Mouse (Mus musculus): ENCODE data around the gene Fam170b. TPM values are rescaled to one million over a fixed set of nuclear protein-coding genes. Genes with fewer than 3 reads are reported as not detected.

Fam170b gene
- polyA plus RNA-seq, 1 experiment from 2014 or later, result 0.09 TPM

DNA sequence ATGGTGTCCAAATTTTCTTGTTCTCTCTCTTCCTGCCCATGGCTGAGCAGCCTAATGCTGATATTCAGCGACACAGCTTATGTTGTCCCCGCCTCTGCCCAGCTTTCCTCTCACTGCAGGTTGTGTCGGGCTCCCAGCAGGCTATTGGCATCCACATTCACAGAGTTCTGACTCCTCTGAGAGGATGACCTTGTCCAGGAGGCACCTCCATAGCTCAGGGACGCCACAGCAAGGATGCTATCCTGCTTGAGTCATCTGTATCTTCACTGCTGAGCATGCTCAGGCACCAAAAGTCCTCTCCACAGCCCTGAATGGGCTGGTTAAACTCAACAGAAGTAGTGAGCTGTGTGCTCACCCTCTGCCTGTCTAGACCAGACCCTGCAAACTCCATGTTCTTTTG, 18.8 kb upstream of the Fam170b start:
- no peak overlapping the region for H3K4me3 ChIP-seq
- H3K27ac ChIP-seq, result no peak overlapping the region
- H3K27me3 ChIP-seq (ENCODE audit: insufficient read depth, poor library complexity, severe bottlenecking), result peaks cover 6% of the 10 kb centered on the region; the same call in 1 of the 2 replicates
- 58% methylated on average over 4 of the region's 4 CpGs for WGBS
- DNase-seq (ENCODE audit: low spot score), result no peak
- H3K4me1 ChIP-seq, result peaks cover 29% of the 10 kb centered on the region
- H3K36me3 ChIP-seq, result no peaks in the 10 kb centered on the region
- no peaks in the 10 kb centered on the region for H3K9me3 ChIP-seq

DNA sequence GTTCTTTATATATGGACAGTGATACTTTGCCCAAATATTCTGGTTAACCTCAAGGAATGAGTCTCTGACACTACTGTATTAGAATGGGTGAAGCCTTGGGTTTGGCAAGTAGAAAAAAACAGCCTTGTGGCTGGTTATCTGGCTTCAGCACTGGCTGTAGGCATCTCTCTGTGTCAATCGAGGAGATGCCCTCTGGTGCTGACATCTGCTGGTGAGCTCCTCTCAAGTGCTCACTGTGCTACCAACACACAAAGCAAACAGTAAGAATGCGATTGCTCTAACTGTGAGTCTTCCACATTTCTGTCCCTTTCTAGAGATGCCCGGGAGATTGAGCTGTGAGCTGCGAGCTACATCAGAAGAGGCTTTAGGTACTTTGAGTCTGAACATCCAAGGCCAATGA, 17.2 kb upstream of the Fam170b start:
- no peak overlapping the region for H3K27ac ChIP-seq

DNA sequence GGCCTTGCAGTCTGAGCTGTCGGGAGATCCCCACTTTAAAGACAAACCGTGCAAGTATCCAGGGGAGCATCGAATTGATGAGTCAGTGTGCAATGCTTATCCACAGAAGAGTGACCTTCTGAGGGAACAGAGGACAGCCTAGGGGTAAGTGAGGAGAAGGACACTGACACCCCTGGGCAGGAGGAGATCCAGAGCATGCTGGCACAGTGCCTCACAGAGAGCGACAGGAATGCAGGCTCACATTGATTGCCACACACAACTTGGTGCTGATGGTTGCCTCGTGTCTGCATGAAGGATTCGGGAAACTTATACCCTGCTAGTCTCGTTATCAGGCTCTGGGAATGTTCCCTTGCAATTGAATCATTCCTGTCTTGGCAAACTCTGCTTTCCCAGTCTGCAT, 16.5 kb upstream of the Fam170b start:
- peaks cover 4% of the 10 kb centered on the region; the same call in 1 of the 2 replicates for H3K27me3 ChIP-seq (ENCODE audit: insufficient read depth, poor library complexity, severe bottlenecking)
- no peak overlapping the region for H3K27ac ChIP-seq
- DNase-seq (ENCODE audit: low spot score), result no peak
- no peaks in the 10 kb centered on the region for H3K36me3 ChIP-seq
- no peaks in the 10 kb centered on the region for H3K9me3 ChIP-seq
- no peak overlapping the region for H3K4me3 ChIP-seq
- 46% methylated on average over 7 of the region's 7 CpGs for WGBS
- peaks cover 29% of the 10 kb centered on the region for H3K4me1 ChIP-seq

More for the DNA sequence above, 17.2 kb upstream of the Fam170b start:
- Histone ChIP-seq H3K4me3 (no peak overlapping the region), H3K9me3 (no peaks in the 10 kb centered on the region), H3K36me3 (no peaks in the 10 kb centered on the region), H3K4me1 (peaks cover 29% of the 10 kb centered on the region), H3K27me3 (ENCODE audit: insufficient read depth, poor library complexity, severe bottlenecking) (peaks cover 4% of the 10 kb centered on the region; the same call in 1 of the 2 replicates)
- WGBS, result 62% methylated on average over 4 of the region's 4 CpGs
- no peak for DNase-seq (ENCODE audit: low spot score)

DNA sequence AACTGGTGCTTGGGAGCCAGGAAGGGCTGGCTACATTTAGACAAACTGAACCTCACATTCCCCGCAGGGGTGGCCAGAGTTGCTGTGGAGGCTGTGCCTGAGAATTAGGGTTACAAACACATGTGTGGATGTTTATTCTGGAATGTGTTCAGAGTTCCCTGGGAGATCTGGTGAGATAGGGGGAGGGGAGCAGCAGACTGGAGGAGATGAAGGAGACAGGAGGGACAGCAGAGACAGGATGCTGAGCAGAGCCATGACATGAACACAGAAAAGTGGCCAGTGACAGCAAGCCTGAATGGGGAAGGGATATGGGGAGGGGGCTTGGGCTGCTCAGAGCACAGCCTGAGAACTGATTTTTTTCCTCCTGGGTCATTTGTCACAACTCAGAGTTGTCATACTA, 14.5 kb upstream of the Fam170b start:
- Histone ChIP-seq H3K4me3 (no peak overlapping the region), H3K4me1 (peaks cover 36% of the 10 kb centered on the region), H3K36me3 (no peaks in the 10 kb centered on the region), H3K9me3 (no peaks in the 10 kb centered on the region), H3K27me3 (ENCODE audit: insufficient read depth, poor library complexity, severe bottlenecking) (peaks cover 4% of the 10 kb centered on the region; the same call in 1 of the 2 replicates), H3K27ac (no peak overlapping the region)
- DNase-seq (ENCODE audit: low spot score), result no peak
- 55% methylated on average over 1 of the region's 1 CpGs for WGBS

DNA sequence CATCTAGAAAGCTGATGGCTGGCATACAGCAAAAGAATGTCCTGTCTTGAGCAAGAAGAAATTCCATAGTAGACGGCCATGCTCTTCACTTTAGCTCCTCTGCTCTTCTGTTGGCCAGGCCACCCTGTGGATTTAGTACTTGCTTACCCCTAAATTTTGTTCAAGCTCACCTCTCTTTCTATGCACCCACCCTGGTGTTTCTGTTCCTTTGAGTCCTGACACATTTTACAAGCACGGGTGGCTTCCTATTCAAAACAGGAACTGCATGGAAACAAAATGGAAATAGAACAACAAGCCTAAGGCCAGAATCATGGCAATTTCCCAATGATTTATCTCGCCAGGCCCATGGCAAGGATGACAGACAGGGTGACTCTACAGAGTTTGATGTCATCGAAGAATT, 10.9 kb upstream of the Fam170b start:
- Histone ChIP-seq H3K4me1 (peaks cover 39% of the 10 kb centered on the region), H3K27ac (no peak overlapping the region), H3K4me3 (no peak overlapping the region), H3K36me3 (no peaks in the 10 kb centered on the region), H3K9me3 (no peaks in the 10 kb centered on the region), H3K27me3 (ENCODE audit: insufficient read depth, poor library complexity, severe bottlenecking) (peaks cover 3% of the 10 kb centered on the region; the same call in 1 of the 2 replicates)
- WGBS, result 77% methylated on average over 4 of the region's 4 CpGs
- DNase-seq (ENCODE audit: low spot score), result no peak

DNA sequence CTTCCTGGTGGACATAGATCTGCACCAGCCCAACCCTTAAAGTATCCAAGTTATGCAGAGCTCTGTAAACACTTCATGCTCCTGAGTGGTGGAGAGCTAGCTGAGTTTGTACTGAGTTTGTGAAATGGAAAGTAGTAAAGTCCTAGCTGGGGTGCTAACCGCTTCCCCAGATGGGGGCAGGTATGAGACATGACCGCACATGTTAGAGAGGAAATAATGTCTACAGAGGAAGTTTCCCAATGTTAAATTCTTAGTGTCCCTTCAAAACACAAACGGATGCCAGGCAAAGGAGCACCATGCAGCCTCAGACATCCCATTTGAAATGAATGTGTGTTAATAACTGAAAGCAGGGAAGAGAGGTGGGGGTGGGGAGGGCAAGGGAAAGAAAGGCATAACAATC, 9.9 kb upstream of the Fam170b start:
- no peaks in the 10 kb centered on the region for H3K36me3 ChIP-seq
- H3K4me3 ChIP-seq, result no peak overlapping the region
- peaks cover 47% of the 10 kb centered on the region for H3K4me1 ChIP-seq
- 85% methylated on average over 3 of the region's 3 CpGs for WGBS
- H3K27ac ChIP-seq, result no peak overlapping the region
- peak; percentile 48 for DNase-seq (ENCODE audit: low spot score)
- H3K27me3 ChIP-seq (ENCODE audit: insufficient read depth, poor library complexity, severe bottlenecking), result no peaks in the 10 kb centered on the region
- no peaks in the 10 kb centered on the region for H3K9me3 ChIP-seq

DNA sequence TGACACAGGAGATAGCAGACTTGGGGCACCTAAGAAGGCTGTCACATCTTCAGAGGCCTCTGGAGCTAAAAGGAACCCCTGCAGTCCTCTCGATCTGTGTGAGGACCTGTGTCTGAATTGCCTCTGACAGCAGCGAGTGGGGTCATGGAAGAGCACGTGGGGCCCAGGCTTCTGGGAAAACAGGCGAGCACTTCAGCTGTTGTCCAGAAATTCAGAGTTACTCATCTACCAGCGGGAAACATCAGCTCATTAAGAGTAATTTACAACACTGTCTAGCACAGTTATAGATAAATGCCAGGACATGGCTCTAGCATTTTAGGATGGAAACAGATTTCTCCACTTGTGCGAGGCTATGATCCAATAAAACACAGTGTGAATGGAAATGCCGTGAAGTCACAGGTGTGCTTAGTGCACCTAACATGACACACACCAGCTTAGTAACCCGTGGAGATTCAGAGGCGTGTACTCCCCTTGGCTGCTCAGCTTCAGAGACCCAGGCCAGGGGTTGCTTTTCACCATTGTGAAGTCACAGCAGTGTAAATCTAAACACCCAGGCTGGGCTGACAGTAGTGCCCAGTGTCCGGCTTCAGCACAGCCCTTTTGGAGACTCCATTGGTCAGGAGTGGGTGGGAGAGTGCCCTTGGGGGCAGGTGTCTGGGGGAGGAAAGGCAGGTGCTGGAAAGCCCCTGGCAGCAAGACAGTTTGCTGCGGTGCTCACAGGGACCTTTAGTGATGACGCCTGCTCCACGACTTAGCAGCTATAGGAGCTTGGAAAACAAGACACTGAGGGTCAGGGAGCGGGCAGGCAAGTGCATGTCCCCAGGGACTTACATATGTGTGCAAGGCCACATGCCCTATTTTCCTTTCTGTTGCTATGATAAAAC, 9.3 kb upstream of the Fam170b start:
- WGBS, result 55% methylated on average over 14 of the region's 14 CpGs
- H3K4me3 ChIP-seq, result no peak overlapping the region
- peaks cover 42% of the 10 kb centered on the region for H3K4me1 ChIP-seq
- peak overlapping the region; percentile 56; the same call in 1 of the 2 replicates for H3K27ac ChIP-seq
- H3K36me3 ChIP-seq, result no peaks in the 10 kb centered on the region
- no peaks in the 10 kb centered on the region for H3K27me3 ChIP-seq (ENCODE audit: insufficient read depth, poor library complexity, severe bottlenecking)
- DNase-seq (ENCODE audit: low spot score), result peak; percentile 71
- no peaks in the 10 kb centered on the region for H3K9me3 ChIP-seq

DNA sequence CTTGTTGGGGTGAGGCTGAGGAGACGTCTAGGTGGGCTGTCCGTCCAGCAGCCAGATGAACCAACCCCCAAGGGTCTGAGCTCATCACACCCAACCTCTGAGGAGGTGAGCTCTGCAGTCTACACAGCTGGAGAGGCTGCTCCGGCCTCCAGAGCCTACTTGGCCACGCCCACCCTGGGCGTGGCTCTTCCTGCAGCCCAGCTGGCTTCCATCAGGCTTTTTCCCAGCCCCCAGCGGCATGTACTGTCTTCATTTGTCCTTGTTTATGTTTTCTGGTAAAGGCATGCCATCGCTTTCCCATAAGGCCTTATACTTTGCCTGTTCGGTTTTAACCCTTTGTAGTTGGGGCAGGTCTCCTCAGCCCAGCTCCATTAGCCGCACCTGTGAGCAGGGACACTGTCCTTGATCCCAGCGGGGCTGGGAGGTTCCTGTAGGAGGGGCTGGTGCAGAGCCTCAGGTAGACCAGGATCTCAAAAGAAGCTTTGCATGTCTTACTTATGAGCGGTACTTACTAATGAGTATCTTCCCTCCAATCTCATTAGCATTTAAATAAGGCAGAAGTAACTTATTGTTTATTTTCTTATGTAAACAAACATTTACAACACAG, 8.2 kb upstream of the Fam170b start:
- H3K4me1 ChIP-seq, result peaks cover 42% of the 10 kb centered on the region
- H3K27me3 ChIP-seq (ENCODE audit: insufficient read depth, poor library complexity, severe bottlenecking), result no peaks in the 10 kb centered on the region
- H3K27ac ChIP-seq, result peak overlapping the region; percentile 56
- no peaks in the 10 kb centered on the region for H3K9me3 ChIP-seq
- 7% methylated on average over 11 of the region's 11 CpGs for WGBS
- H3K4me3 ChIP-seq, result peak overlapping the region; percentile 39
- H3K36me3 ChIP-seq, result no peaks in the 10 kb centered on the region
- peak; percentile 78 for DNase-seq (ENCODE audit: low spot score)

DNA sequence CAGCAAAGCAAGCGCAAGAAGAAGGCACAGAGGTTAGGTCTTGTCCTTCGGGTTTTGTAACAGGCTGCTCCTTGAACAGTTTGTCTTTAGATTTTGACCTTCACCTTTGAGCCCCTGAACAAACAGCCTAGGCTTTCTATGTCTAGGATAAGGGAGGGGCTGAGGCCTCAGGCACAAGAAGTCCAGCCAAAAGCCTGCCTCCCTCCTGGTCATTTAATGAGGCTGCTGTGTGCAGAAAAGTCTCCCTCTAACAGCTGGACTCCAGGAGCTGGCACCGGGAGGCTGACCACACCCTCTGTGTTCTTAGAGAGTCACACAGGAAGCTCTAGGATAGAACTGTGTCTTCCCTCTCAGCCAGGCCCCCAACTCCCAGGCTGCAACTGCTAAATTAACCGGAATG, 6.6 kb upstream of the Fam170b start:
- Histone ChIP-seq H3K36me3 (no peaks in the 10 kb centered on the region), H3K27me3 (ENCODE audit: insufficient read depth, poor library complexity, severe bottlenecking) (no peaks in the 10 kb centered on the region), H3K27ac (peak overlapping the region; percentile 56; the same call in 1 of the 2 replicates), H3K9me3 (no peaks in the 10 kb centered on the region), H3K4me1 (peaks cover 42% of the 10 kb centered on the region), H3K4me3 (no peak overlapping the region)
- DNase-seq (ENCODE audit: low spot score), result peak; percentile 14
- 67% methylated on average over 4 of the region's 4 CpGs for WGBS

DNA sequence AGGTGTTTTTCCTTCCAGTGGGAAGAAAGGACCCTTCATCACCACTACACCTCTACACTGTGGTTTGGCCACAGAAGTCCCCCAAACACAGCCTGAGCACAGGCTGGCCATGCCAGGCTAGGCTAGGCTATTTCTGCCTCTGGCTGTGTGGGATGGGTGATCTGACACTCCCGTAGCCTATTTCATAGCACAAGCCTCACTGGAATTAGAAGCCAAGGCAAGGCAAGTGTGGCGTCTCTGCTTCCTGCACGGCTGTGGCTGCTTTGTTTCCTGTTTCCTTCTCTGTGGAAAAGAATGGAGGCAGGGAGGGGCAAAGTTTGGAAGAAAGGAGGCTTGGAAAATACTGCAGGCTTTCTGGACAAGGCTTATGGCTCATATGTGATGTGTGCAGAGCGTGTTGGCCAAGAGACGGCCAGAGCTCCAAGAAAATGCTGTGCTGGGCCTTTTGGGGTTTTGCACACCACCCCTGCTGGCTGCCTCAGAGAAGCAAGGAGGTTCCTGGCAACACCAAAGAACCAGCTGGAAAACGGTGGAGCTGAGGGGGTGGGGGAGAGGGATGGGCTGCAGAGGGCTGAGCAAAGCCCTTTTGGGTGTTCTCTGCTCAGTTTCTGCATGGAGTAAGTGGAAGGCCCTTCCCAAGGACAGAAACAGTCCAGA, 5.6 kb upstream of the Fam170b start:
- Histone ChIP-seq H3K9me3 (no peaks in the 10 kb centered on the region), H3K4me3 (no peak overlapping the region), H3K4me1 (peaks cover 46% of the 10 kb centered on the region), H3K27ac (peak overlapping the region; percentile 68), H3K36me3 (no peaks in the 10 kb centered on the region), H3K27me3 (ENCODE audit: insufficient read depth, poor library complexity, severe bottlenecking) (no peaks in the 10 kb centered on the region)
- peak; percentile 55 for DNase-seq (ENCODE audit: low spot score)
- 56% methylated on average over 6 of the region's 6 CpGs for WGBS

DNA sequence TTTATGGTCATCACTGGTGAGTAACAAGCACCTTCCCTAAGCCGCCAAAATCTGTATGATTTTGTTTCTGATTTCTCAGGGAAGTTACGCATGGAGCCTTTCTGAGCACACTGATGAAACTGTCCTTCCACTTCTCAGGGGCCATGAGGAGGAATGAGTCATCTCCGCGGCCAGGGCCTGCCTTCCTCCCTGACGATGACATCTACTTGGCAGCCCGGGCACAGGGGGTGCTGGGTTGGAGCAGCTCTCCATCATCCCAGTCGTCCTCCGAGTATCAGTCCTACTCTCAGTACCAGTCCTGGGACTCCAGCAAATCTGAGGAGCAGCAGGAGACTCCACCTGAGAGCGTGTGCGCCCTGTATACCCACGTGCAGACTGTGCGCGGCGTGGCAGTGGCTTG, 1.4 kb downstream of the Fam170b start:
- Histone ChIP-seq H3K27ac (no peak overlapping the region), H3K4me3 (no peak overlapping the region), H3K9me3 (no peaks in the 10 kb centered on the region), H3K4me1 (0 out of 2 replicates have a peak, but pooled peaks cover 15% of the 10 kb centered on the region), H3K27me3 (ENCODE audit: insufficient read depth, poor library complexity, severe bottlenecking) (peaks cover 22% of the 10 kb centered on the region), H3K36me3 (no peaks in the 10 kb centered on the region)
- WGBS, result 76% methylated on average over 14 of the region's 14 CpGs
- DNase-seq (ENCODE audit: low spot score), result no peak

DNA sequence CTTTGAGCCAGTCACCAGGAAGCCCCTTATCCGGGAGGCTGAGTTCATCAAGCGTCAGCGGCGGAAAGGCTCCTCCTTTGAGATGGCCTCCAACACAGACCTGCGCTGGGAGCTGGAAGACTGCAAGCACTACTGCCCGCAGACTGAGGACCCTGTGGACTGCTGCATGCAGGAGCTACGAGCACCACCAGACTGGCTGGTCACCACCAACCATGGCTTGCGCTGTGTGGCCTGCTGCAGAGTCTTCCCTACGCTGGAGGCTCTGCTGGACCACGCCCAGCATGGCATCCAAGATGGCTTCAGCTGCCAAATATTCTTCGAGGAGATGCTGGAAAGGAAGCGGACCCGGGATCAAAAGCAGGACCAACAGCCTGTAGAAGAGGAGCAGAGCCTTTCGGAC, 1.8 kb downstream of the Fam170b start:
- peak; percentile 67 for DNase-seq (ENCODE audit: low spot score)
- Histone ChIP-seq H3K27me3 (ENCODE audit: insufficient read depth, poor library complexity, severe bottlenecking) (peaks cover 22% of the 10 kb centered on the region), H3K4me1 (0 out of 2 replicates have a peak, but pooled peaks cover 15% of the 10 kb centered on the region), H3K27ac (no peak overlapping the region), H3K9me3 (no peaks in the 10 kb centered on the region), H3K4me3 (no peak overlapping the region), H3K36me3 (no peaks in the 10 kb centered on the region)
- 77% methylated on average over 14 of the region's 14 CpGs for WGBS

DNA sequence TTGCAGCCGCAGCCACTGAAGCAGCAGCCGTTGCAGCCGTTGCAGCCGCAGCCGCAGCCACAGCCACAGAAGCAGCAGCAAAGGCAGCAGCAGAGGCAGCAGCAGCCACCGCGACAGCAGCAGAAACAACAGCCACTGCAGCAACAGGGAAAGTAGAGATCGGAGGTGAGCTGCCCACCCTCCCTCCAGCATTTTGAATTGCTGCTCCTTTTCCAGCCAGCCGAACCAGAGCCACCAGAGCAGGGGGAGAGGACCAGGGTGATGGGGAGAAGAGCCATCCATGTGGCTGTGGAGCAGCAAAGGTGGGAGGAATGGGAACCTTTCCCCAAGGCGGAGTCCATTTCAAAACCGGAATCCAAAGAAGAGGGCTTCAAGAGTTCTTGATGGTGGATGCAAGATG, 2.4 kb downstream of the Fam170b start:
- Histone ChIP-seq H3K27me3 (ENCODE audit: insufficient read depth, poor library complexity, severe bottlenecking) (peaks cover 22% of the 10 kb centered on the region), H3K36me3 (no peaks in the 10 kb centered on the region), H3K4me3 (no peak overlapping the region), H3K9me3 (no peaks in the 10 kb centered on the region), H3K4me1 (0 out of 2 replicates have a peak, but pooled peaks cover 15% of the 10 kb centered on the region), H3K27ac (no peak overlapping the region)
- 87% methylated on average over 11 of the region's 11 CpGs for WGBS
- DNase-seq (ENCODE audit: low spot score), result peak; percentile 64
